Mouse (Mus musculus): ENCODE measurements around the gene Poll. TPM values are rescaled to one million over a fixed set of nuclear protein-coding genes. Genes with fewer than 3 reads are reported as not detected.
"Not testable (repeated sequence)": the region's sequence is repeated elsewhere in the genome, so short reads cannot be mapped to it uniquely, and the experiment has no call there.

The Poll gene
- polyA plus RNA-seq, 1 experiment from 2014 or later = 14.7 TPM

DNA sequence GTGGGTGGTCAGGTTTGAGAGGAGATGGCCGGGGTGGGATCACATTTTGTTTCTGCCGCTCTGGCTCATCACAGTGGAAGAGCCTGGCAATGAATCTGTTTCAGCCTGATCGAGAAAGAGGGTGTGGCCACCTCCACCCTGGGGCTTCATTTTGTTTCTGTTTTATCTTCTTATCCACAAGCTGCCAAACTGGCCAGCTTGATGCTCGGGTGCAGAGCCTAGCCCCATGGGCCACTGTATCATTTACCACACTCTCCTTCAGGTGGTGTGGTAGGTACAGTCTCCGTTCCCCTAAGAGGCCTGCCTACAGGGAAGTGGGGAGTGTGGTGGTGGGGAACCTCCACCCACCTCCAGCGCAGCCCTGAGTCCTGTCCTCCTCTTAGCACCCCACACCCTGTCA, 12.7 kb upstream of the Poll start:
- H3K36me3 ChIP-seq (ENCODE audit: control insufficient read depth, insufficient read depth, low read length) = 0 out of 2 replicates have a peak, but pooled peaks cover 5% of the 10 kb centered on the region
- peaks cover 30% of the 10 kb centered on the region for H3K4me1 ChIP-seq (ENCODE audit: control insufficient read depth, insufficient read depth, low read length)
- H3K27ac ChIP-seq (ENCODE audit: low read length) = no peak overlapping the region
- WGBS = 85% methylated on average over 6 of the region's 6 CpGs
- H3K4me2 ChIP-seq (ENCODE audit: low read depth, low read length) = no peak overlapping the region
- no peak overlapping the region for H3K9ac ChIP-seq (ENCODE audit: low read depth, low read length)
- no peak for ATAC-seq
- no peaks in the 10 kb centered on the region for H3K27me3 ChIP-seq (replicated peaks; ENCODE audit: control insufficient read depth, insufficient read depth, low read length)
- H3K9me3 ChIP-seq (ENCODE audit: control insufficient read depth, low read length) = no peaks in the 10 kb centered on the region
- no peak overlapping the region for H3K4me3 ChIP-seq (ENCODE audit: low read length)

DNA sequence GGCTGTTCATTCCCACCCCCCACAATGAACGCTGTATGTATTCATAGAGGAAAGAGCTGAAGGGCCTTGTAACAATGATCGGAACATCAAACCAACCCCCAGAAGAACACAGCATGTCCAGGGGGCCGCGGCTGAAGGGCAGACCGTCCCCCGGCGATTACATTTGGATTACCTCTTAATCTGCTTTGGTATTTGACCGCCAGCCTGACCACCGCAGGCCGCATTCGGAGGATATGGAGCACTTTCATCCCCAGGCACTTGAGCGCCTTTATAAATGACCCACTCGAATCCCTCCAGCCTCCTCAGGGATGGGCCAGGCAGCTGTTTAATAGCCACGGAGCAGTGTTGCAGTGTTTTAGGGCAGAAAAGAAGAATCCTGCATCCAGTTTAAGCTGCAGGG, 7.0 kb upstream of the Poll start:
- 53% methylated on average over 14 of the region's 14 CpGs for WGBS

DNA sequence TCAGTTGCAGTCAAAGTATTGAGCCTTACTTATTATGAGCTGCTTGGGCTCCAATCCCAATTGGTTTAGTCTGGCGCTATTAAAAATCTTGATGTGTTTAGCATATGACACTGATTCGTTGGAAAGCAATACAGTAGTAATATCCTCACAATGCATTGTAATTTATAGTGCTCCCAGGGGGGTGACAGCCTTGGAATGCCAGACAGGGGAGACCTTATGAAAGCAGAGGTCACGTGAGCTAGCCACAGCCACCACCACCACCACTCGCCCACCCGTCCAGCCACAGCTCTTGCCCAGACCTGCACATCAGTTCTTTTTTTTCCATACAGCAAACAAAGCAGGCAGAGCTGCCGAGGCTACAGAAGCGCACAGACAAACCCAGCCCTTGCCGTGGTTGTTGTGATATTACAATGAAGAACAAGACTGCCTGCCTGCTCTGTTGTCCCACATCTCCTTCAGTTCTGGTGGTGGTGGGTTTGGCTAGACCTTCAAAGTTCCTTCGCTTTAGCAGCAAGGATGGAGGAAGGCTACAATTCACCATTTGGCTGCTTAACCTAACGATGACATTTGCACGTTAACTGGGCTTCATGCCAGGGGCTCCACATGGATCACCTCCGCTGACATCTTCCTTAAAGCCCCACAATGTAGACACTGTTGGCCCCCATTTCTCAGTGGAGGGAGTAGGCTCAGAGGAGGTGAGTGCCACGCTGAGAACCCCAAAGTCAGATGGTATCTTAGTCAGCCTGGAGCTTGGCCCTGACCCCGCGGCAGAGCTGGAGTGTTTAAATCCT, 5.8 kb upstream of the Poll start:
- ATAC-seq = no peak
- WGBS = 58% methylated on average over 15 of the region's 15 CpGs
- Histone ChIP-seq H3K27ac (ENCODE audit: low read length) (no peak overlapping the region), H3K4me1 (ENCODE audit: control insufficient read depth, insufficient read depth, low read length) (0 out of 2 replicates have a peak, but pooled peaks cover 3% of the 10 kb centered on the region), H3K9me3 (ENCODE audit: control insufficient read depth, low read length) (no peaks in the 10 kb centered on the region), H3K9ac (ENCODE audit: low read depth, low read length) (no peak overlapping the region), H3K4me3 (ENCODE audit: low read length) (no peak overlapping the region), H3K36me3 (ENCODE audit: control insufficient read depth, insufficient read depth, low read length) (no peaks in the 10 kb centered on the region), H3K27me3 (replicated peaks; ENCODE audit: control insufficient read depth, insufficient read depth, low read length) (no peaks in the 10 kb centered on the region), H3K4me2 (ENCODE audit: low read depth, low read length) (no peak overlapping the region)

More for the DNA sequence above, 7.0 kb upstream of the Poll start:
- Histone ChIP-seq H3K9ac (ENCODE audit: low read depth, low read length) (no peak overlapping the region), H3K9me3 (ENCODE audit: control insufficient read depth, low read length) (no peaks in the 10 kb centered on the region), H3K27me3 (replicated peaks; ENCODE audit: control insufficient read depth, insufficient read depth, low read length) (no peaks in the 10 kb centered on the region), H3K4me3 (ENCODE audit: low read length) (no peak overlapping the region), H3K4me2 (ENCODE audit: low read depth, low read length) (no peak overlapping the region), H3K4me1 (ENCODE audit: control insufficient read depth, insufficient read depth, low read length) (0 out of 2 replicates have a peak, but pooled peaks cover 3% of the 10 kb centered on the region), H3K36me3 (ENCODE audit: control insufficient read depth, insufficient read depth, low read length) (no peaks in the 10 kb centered on the region), H3K27ac (ENCODE audit: low read length) (no peak overlapping the region)
- no peak for ATAC-seq

DNA sequence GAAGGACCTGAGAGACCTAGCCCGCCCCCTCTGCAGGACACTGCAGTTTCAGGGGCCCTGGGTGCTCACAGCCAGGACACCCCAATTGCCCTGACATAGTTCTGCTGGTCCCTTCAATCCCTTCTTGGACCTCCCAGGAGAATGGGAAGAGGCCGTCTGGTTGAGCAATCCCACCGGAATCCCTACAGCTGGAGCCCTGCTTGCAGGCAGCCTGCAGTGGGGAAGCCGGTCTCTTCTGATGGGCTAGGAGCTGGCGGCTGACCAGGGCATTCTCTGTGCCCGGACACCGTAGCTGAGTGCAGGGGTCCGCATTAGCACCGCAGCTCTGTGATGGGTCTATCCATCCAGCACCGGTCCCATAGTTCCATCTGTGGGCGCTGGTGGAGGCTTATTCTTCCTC, 6.2 kb downstream of the Poll start:
- Histone ChIP-seq H3K4me2 (ENCODE audit: low read depth, low read length) (no peak overlapping the region), H3K27me3 (replicated peaks; ENCODE audit: control insufficient read depth, insufficient read depth, low read length) (no peaks in the 10 kb centered on the region), H3K36me3 (ENCODE audit: control insufficient read depth, insufficient read depth, low read length) (peaks cover 3% of the 10 kb centered on the region; the same call in 1 of the 2 replicates), H3K4me1 (ENCODE audit: control insufficient read depth, insufficient read depth, low read length) (peaks cover 11% of the 10 kb centered on the region), H3K9ac (ENCODE audit: low read depth, low read length) (no peak overlapping the region), H3K9me3 (ENCODE audit: control insufficient read depth, low read length) (no peaks in the 10 kb centered on the region), H3K4me3 (ENCODE audit: low read length) (no peak overlapping the region), H3K27ac (ENCODE audit: low read length) (no peak overlapping the region)
- 89% methylated on average over 11 of the region's 11 CpGs for WGBS
- ATAC-seq = no peak

DNA sequence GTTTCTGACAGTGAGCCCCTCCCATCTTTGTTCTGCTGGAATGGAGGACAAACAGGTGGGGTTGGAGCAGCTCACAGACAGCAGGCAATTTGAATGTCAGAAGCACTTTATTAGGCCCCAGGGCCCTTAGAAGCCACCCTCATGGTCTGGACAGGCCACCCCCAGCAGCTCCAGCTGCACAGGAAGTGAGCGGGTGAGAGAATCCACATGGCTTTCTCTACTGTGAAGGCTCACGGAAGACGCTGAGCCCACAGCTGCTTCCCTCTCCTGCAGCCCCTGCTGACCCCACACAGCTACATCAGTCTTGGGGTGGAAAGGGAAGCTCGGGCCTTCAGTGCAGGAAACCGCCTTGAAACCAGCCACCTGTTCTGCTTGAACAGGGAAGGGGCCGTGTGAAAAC, 8.1 kb downstream of the Poll start:
- Histone ChIP-seq H3K4me2 (ENCODE audit: low read depth, low read length) (no peak overlapping the region), H3K9me3 (ENCODE audit: control insufficient read depth, low read length) (no peaks in the 10 kb centered on the region), H3K4me3 (ENCODE audit: low read length) (no peak overlapping the region), H3K4me1 (ENCODE audit: control insufficient read depth, insufficient read depth, low read length) (peaks cover 11% of the 10 kb centered on the region), H3K9ac (ENCODE audit: low read depth, low read length) (no peak overlapping the region), H3K27me3 (replicated peaks; ENCODE audit: control insufficient read depth, insufficient read depth, low read length) (no peaks in the 10 kb centered on the region), H3K27ac (ENCODE audit: low read length) (peak overlapping the region; percentile 2; the same call in 1 of the 2 replicates), H3K36me3 (ENCODE audit: control insufficient read depth, insufficient read depth, low read length) (no peaks in the 10 kb centered on the region; the same call in 1 of the 2 replicates)
- ATAC-seq = peak; percentile 62; the same call in 1 of the 2 replicates
- 36% methylated on average over 6 of the region's 6 CpGs for WGBS

DNA sequence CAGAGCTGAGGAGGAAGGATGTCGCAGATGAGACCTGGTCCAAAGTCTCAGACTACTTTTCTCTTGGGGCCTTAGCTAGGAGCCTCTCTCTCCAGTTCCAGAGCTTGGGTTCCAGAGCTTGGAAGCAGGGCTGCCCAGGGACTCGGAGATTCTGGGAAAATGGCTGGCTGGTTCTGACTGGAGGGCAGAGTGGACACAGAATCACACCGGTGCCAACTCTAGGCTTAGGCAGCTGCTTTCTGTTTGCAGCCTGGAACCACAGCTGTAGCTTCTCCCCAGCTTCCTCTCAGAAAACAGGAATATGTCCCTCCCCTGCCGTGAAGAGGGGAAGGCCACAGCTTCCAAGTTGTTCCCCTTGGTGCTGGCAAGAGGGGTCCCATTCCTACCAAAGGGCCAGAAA, 10.4 kb downstream of the Poll start:
- WGBS = 73% methylated on average over 4 of the region's 4 CpGs
- no peak overlapping the region for H3K9ac ChIP-seq (ENCODE audit: low read depth, low read length)
- no peaks in the 10 kb centered on the region; the same call in 1 of the 2 replicates for H3K27me3 ChIP-seq (replicated peaks; ENCODE audit: control insufficient read depth, insufficient read depth, low read length)
- H3K4me2 ChIP-seq (ENCODE audit: low read depth, low read length) = no peak overlapping the region
- H3K4me3 ChIP-seq (ENCODE audit: low read length) = no peak overlapping the region
- H3K9me3 ChIP-seq (ENCODE audit: control insufficient read depth, low read length) = no peaks in the 10 kb centered on the region
- H3K4me1 ChIP-seq (ENCODE audit: control insufficient read depth, insufficient read depth, low read length) = peaks cover 11% of the 10 kb centered on the region
- ATAC-seq = no peak
- no peak overlapping the region for H3K27ac ChIP-seq (ENCODE audit: low read length)
- H3K36me3 ChIP-seq (ENCODE audit: control insufficient read depth, insufficient read depth, low read length) = no peaks in the 10 kb centered on the region; the same call in 1 of the 2 replicates

GRCm38 (mm10) chr19:45549128-45549915, 11.0 kb downstream of the Poll start:
- 79% methylated on average over 23 of the region's 23 CpGs for WGBS
- no peaks in the 10 kb centered on the region for H3K9me3 ChIP-seq (ENCODE audit: control insufficient read depth, low read length)
- H3K4me2 ChIP-seq (ENCODE audit: low read depth, low read length) = no peak overlapping the region
- no peaks in the 10 kb centered on the region for H3K36me3 ChIP-seq (ENCODE audit: control insufficient read depth, insufficient read depth, low read length)
- H3K27ac ChIP-seq (ENCODE audit: low read length) = no peak overlapping the region
- H3K4me1 ChIP-seq (ENCODE audit: control insufficient read depth, insufficient read depth, low read length) = peaks cover 17% of the 10 kb centered on the region
- H3K4me3 ChIP-seq (ENCODE audit: low read length) = no peak overlapping the region
- H3K27me3 ChIP-seq (replicated peaks; ENCODE audit: control insufficient read depth, insufficient read depth, low read length) = no peaks in the 10 kb centered on the region; the same call in 1 of the 2 replicates
- no peak for ATAC-seq
- H3K9ac ChIP-seq (ENCODE audit: low read depth, low read length) = no peak overlapping the region

DNA sequence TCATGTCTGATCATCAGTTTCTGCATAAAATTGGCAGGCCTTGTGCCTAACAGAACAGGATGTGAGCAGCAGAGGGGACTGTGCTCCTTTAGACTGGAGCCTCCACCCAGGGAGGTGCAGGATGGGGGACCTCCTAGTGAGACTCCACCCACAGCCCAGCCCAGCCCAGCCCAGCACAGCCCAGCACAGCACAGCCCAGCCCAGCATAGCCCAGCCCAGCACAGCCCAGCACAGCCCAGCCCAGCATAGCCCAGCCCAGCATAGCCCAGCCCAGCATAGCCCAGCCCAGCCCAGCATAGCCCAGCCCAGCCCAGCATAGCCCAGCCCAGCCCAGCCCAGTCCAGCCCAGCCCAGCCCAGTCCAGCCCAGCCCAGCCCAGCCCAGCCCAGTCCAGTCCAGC, 12.1 kb downstream of the Poll start:
- not testable (repeated sequence) for H3K36me3 ChIP-seq (ENCODE audit: control insufficient read depth, insufficient read depth, low read length); H3K27me3 ChIP-seq (replicated peaks; ENCODE audit: control insufficient read depth, insufficient read depth, low read length); H3K9me3 ChIP-seq (ENCODE audit: control insufficient read depth, low read length); H3K4me2 ChIP-seq (ENCODE audit: low read depth, low read length); H3K9ac ChIP-seq (ENCODE audit: low read depth, low read length); H3K27ac ChIP-seq (ENCODE audit: low read length); H3K4me3 ChIP-seq (ENCODE audit: low read length)
- peak; percentile 34 for ATAC-seq
- peaks cover 19% of the 10 kb centered on the region for H3K4me1 ChIP-seq (ENCODE audit: control insufficient read depth, insufficient read depth, low read length)

DNA sequence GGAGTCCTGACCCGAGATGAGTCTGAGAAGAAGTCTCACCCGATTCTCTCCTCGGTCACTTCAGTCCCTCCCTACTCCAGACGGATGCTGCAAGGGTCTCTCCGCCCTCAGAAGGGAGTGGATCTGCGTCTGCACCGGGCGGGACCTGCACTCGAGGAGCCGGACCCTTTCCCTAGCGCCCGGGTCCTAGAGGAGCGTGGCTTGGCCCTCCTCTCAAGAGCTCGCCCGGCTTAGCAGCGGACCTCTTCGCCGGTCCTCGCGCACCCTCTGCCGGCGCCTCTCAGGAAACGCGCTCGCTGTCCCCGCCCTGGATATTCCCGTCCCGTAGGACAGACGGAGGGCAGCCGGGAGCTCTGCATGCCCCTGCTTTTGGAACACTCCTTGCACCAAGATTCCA, 15.4 kb downstream of the Poll start:
- Histone ChIP-seq H3K27me3 (replicated peaks; ENCODE audit: control insufficient read depth, insufficient read depth, low read length) (peaks cover 15% of the 10 kb centered on the region), H3K36me3 (ENCODE audit: control insufficient read depth, insufficient read depth, low read length) (no peaks in the 10 kb centered on the region), H3K4me3 (ENCODE audit: low read length) (peak overlapping the region; percentile 49), H3K27ac (ENCODE audit: low read length) (no peak overlapping the region), H3K4me1 (ENCODE audit: control insufficient read depth, insufficient read depth, low read length) (peaks cover 18% of the 10 kb centered on the region), H3K4me2 (ENCODE audit: low read depth, low read length) (peak overlapping the region; percentile 95), H3K9ac (ENCODE audit: low read depth, low read length) (peak overlapping the region; percentile 62), H3K9me3 (ENCODE audit: control insufficient read depth, low read length) (no peaks in the 10 kb centered on the region)
- peak; percentile 82 for ATAC-seq
- under 1% methylated on average over 30 of the region's 30 CpGs for WGBS

Measured in intestine, embryonic 16.5 days (tissue).